Mouse (Mus musculus) testis, postnatal 10 days (tissue): ENCODE measurements at regions not wholly inside any gene's neighbourhood (a gene's known extent, or its start where the extent isn't known, plus 50 kb on each side); places are given as distances from the start of the nearest gene placed in this dataset.

ENCODE experiments used
- DNase-seq: peaks from one replicate; pipeline ENCODE4 v3.0.0; 2021; ENCODE audit warnings: low spot score

- DNase-seq, result no peak
Observed at GRCm38 (mm10) chr8:114063566-114063965, 69.8 kb upstream of the Nudt7 start.

- DNase-seq, result no peak
Observed at GRCm38 (mm10) chr8:114072330-114072729, 61.0 kb upstream of the Nudt7 start.

- peak; percentile 50 for DNase-seq
Observed at GRCm38 (mm10) chr8:114074122-114074521, 59.2 kb upstream of the Nudt7 start.

GRCm38 (mm10) chr8:114076701-114077100, 56.7 kb upstream of the Nudt7 start:
- DNase-seq, result no peak

- DNase-seq, result peak; percentile 58
Observed at GRCm38 (mm10) chr8:114081049-114081756, 52.2 kb upstream of the Nudt7 start.

DNA sequence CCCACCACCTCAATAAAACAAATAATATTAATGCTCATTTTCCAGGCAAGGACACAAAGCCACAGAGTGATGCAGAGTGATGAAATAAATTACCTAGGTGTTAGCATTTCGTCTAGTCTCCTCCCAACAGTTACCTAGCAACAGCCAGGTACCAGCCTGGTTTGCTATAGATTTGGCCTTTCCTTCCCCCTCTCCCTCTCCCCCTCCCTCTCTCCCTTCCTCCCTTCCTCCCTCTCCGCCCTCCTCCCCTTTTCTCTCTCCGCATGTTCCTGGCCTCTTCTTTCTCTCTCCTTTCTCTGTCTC, 51.6 kb upstream of the Nudt7 start:
- DNase-seq, result no peak
